Mouse (Mus musculus): Measurements from ENCODE around the gene Gna14. TPM values are rescaled to one million over a fixed set of nuclear protein-coding genes. Genes with fewer than 3 reads are reported as not detected.

Gene Gna14
- total RNA-seq (2021), result 1 to 10 TPM in 1 of 2 experiments, under 1 TPM in 1; 0.59 to 1.5 TPM
- long read RNA-seq, result 0 reads

DNA sequence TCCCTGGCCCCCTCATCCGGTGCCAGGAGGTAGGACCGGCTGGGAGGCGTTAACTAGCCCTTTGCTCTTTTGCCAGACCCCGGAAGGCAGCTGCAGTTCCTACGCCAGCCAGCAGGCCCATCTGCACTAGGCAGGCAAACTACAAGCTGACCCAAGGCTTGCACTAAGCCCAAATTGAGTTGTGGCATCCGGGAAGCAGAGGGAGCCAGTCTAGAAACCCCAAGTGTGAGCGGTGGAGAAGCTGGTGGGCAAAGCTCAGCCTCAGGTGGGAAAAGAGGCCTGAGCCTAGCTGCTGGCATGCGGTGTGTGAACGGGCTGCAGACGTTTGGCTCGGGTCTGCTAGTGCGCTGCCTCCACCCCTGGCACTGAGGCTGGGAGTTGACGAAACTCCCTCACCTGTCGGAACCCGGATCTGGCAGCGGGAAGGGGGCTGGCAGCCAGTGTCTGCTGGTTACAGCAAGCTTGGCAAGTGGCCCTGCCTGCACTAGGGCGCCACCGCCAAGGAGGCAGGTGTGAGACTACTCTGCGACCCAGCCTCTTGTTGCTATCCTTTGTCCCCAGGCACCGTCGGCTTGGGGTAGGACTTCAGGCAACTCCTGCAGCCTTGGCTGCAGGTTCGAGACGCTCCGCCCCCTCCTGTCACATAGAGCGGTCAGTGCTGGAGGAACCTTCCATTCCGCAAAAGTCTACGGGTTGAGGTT lies at the start of gene Gna14:
TSS of gene Gna14 (plus strand) at position 232 of the 701 bp plus-strand sequence.
- peak; percentile 67 to 71 for DNase-seq (ENCODE audit: low spot score in 2 of 2)

DNA sequence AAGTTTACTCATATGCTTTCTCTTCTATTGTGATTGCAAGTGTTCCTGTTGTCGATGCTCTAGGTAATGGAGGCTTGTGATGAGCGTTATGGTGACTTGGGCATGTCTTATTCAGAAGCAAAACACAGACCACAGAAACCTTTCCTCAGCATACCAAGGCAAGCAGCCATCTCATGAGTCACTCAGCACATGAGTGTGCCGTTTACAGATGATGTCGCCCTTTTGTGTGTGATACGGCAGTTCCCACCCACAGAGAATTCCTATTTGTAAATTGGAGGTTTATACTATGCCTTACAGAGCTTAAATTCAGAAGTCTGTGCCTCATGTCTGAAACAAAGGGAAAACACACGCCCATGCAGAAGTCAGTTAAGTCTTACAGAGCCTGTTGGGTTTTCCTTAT lies 49.0 kb upstream of the Gna14 start:
- no peak for DNase-seq (ENCODE audit: low spot score in 2 of 2)

DNA sequence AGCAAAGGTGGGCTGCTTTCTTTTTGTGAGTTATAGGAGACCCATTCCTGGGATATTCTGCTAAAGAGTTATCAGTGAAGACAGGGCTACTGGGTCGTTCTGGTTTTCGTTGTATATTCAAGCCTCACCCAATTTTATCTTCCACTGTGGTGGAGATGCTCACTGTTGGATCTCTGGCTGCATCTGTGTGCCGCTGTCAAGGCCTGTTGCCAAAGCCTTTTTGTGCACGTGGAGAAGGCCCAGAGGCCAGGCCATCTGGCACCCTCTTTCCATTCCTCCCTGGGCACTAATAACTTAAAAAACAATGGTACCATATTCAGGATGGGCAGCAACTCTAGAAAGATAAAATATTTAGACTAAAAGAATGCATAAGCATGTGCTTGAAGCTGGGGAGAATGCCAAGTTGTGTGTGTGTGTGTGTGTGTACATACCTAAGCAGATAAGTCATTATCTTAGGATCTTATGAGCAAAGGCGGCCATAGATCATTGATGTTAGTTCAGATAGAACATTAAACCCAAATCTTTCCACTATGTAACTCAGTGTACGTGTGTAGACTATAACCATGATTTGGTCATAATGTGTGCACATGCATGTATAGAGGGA lies 45.3 kb upstream of the Gna14 start:
- no peak for DNase-seq (ENCODE audit: low spot score in 2 of 2)

- no peak for DNase-seq (ENCODE audit: low spot score in 2 of 2)
These were observed 41.2 kb upstream of the Gna14 start for GRCm38 (mm10) chr19:16394381-16394780.

GRCm38 (mm10) chr19:16403101-16403500 lies 32.5 kb upstream of the Gna14 start:
- DNase-seq (ENCODE audit: low spot score in 2 of 2), result no peak

- DNase-seq (ENCODE audit: low spot score in 2 of 2), result no peak
These were observed 27.8 kb upstream of the Gna14 start for GRCm38 (mm10) chr19:16407727-16408126.

DNA sequence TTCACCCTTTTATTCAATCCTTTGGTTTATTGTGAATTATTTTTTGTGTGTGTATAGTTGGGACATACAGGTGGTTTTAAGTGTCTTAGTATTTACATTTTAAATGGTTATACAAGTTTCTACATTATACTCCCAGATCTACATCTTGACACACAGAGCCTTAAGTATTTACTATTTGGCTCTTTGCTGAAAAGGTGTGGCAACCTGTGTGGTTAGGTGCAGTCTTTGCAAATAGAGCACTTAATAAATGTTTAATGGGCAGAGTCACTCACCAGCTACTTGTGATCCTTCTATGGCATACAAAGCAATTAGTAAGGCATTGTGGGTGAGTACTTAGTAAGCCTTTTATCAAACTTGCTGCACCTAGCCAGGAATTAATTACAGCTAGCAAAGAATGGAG lies 24.3 kb upstream of the Gna14 start:
- DNase-seq (ENCODE audit: low spot score in 2 of 2), result no peak

- DNase-seq (ENCODE audit: low spot score in 2 of 2), result no peak
These were observed 17.4 kb upstream of the Gna14 start for GRCm38 (mm10) chr19:16418086-16418663.

- no peak for DNase-seq (ENCODE audit: low spot score in 2 of 2)
These were observed 10.0 kb upstream of the Gna14 start for GRCm38 (mm10) chr19:16425596-16425995.

DNA sequence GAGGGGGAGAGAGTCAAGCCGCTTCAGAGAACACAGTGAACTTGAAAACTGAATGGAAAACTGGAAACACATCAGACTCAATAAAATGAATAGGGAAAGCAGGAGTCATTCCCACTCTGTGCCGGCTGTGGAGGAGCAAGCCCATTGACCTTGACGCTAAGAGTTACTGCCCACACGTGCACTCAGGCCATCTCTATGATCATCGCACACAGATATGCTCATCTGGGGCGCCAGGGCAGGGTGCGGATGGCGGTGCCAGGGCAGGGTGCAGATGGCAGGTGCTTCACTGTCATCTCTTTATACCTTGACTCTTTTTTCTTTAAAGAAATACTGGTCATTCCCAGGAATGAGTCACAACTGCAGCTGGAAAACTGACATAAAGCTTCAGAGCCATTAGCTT lies 4.2 kb upstream of the Gna14 start:
- no peak for DNase-seq (ENCODE audit: low spot score in 2 of 2)

DNA sequence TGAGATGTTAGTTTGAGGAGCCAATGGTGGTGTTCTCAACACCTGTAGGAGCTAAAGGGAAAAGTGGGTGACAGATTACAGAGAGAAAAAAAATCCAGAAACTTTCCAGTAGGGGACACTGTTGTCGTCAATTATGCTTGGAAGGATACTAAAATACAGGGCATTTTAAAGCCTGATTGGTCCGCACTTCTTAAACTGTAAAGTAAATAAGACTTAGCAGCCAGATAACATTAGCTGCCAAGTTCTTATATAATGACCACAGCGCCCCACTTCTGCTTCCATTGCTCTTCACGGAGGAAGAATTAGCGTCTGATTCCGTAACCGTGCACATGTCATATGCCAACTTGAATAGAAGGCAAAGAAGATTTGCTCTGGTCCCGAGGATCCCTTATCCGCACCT lies 683 bp upstream of the Gna14 start:
- DNase-seq (ENCODE audit: low spot score in 2 of 2), result no peak

DNA sequence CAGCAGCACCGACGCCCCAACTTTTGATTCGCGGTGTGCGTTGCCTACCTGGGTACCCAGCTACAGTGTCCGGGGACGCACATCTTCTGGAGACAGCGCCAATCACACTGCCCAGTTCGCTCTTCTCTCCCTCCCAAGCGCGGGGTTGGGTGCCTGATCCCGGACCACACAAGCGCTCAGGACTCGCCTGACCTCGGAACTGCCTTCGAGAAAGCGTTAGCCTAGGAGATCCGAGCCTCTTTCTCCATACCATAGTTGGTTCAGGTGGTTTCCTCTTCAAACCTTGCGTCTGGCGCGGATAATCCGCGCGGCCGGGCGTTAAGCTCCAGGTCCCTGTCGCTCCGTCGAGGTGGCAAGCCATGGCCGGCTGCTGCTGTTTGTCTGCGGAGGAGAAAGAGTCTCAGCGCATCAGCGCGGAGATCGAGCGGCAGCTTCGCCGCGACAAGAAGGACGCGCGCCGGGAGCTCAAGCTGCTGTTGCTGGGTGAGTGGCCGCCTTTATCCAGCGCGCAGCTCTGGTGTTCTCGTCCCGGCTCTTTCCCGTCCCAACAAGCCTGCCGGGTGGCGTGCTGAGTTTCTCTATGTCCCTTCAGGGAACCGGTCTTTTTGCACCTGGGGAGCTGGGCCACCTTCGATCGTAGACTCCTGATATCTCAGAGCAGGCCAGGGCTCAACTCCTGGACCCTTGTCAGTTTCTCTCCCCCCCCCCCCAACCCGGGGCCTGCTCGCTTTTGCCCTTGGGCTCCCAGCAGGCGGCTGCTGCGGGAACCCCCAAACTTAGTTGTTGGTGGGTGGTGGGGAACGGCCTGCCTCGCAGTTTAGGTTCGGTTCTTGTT lies 990 bp downstream of the Gna14 start:
- DNase-seq (ENCODE audit: low spot score in 2 of 2), result peak; percentile 12 to 26

DNA sequence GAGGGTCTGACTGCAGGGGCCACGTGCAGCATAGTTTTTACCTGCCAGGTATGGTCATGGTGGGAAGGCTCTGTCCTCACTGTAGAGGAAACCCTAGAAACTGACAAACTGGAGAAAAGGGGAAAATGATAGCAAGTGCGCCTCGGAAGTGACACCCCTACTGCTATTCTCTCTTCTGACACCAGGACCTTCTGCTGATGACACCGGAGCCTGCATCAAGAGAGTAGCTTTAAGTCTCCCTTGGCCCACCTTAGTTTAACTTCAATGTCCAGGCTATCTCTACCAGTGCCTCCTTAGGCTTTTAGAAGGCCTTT lies 1.6 kb downstream of the Gna14 start:
- DNase-seq (ENCODE audit: low spot score in 2 of 2), result no peak

- DNase-seq (ENCODE audit: low spot score in 2 of 2), result no peak
These were observed 2.3 kb downstream of the Gna14 start for GRCm38 (mm10) chr19:16437906-16438305.

DNA sequence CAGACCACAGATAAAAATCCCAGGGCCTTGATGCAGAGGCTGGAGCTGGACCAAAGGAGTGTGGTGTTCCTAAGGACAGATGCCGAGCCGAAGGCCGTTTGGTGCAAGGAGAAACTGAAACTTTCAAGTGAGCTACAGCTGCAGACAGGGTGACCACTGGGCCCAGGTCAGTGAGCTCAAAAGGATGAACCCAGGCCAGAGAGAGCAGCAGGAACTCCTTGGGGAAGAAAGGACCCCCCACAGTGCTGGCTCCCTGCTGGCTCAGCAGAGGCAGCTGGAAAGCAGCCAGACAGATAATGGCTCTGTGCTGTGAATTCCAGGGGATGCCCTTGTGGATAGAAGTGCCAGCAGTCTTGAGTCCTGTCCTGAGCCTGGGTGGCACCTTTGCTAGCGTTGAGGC lies 3.7 kb downstream of the Gna14 start:
- DNase-seq (ENCODE audit: low spot score in 2 of 2), result no peak

DNA sequence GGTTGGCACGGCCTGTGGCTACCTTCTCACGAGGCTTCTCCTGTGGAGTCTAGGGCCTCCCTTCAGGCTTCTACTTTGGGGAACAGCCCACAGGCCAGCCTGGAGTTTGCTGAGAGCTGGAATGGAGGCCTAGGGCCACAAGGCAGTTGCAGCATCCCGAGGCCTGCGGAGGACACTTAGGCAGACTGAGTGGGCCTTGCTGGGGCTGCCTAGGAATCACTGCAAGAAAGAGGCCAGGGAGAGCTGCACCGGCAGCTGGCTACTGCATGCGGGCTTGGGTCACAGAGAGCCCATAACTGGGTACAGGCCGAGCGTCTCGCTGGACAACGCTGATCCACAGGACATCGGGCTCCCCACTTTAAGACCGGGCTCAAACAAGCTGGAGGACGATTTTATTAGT lies 4.3 kb downstream of the Gna14 start:
- no peak for DNase-seq (ENCODE audit: low spot score in 2 of 2)

GRCm38 (mm10) chr19:16441329-16441728 lies 5.8 kb downstream of the Gna14 start:
- no peak for DNase-seq (ENCODE audit: low spot score in 2 of 2)

DNA sequence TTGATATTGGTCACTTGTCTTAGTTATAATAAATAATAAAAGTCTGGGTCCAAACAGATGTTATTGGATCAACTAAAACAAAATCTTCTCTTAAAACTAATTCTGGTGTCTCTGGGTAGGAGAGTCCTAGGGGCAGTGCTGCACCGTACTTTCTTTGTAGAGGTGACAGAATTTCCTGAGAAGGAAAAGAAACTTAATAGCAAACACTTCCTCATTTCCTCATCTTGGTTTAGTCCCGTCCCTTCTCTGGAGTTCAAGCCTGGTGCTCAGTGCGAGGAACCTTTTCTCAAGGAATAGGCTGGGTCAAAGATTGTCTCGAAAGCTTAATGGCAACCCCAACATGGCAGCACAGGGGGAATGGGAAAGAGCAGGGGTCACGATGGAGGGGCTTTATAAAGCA lies 7.8 kb downstream of the Gna14 start:
- DNase-seq (ENCODE audit: low spot score in 2 of 2), result no peak

DNA sequence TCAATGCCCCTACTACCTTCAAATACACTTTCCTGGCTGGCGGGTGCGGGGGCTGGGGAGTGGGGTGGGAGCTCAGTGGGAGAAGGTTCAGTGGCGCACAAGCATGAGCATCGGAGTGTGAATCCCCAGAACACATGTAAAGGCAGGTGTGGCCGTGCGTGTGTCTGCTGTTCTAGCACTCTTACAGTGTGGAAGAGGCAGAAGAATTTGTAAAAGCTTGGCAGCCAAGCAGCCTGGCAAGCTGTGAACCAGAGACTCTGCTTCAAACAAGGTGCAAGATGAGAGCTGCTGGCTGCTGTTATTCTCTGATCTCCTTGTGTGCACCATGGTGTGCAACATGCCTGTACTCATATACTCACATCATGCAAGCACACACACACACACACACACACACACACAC lies 11.1 kb downstream of the Gna14 start:
- no peak for DNase-seq (ENCODE audit: low spot score in 2 of 2)

GRCm38 (mm10) chr19:16447832-16448621 lies 12.5 kb downstream of the Gna14 start:
- DNase-seq (ENCODE audit: low spot score in 2 of 2), result no peak

DNA sequence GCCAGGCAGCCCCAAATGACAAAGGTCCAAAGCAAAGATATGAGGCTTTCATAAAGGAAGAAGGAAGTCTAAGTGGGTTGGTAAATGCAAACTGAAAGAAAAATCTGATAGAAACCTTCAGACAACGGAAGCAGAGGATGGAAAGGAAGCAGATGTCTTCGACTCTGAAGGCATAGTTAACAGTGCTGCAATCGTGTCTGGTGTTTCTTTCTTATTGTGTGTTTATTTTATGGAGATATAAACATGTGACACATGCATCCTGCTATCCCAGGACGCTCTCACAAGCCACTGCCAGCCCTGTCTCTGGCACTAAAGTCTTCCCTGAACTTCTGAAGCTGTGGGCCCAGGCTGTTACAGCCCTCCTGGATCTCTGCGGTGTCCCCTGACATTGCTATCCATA lies 13.2 kb downstream of the Gna14 start:
- no peak for DNase-seq (ENCODE audit: low spot score in 2 of 2)
